8 mouse cellular contexts compared by ENCODE assay signal in the genomic region with DNA sequence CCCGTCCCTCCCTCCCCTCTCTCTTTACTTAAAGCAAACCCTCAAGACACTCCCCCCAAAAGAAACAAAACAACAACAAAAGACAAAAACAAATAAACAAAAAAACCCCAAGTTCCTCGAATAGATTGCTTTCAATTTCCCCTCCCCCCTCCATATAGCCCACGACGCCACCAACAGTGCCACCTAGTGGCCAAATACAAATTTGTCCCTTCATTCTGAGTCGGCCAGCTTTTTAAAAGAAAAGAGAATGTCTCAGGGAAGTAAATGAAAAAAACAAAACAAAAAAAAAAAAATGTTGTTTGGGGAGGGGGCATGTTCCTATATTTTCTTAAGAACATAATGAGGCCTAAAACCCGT.
A peak's percentile ranks its signal among the peaks of the same experiment; 100 is the strongest.
DNase-seq lines count a peak whose midpoint lies in the region; ATAC-seq lines count a peak whose summit lies in the region.

No protein-coding gene starts in this region.

- ATAC-seq in forebrain, embryonic 16.5 days: peak; percentile 69
- ATAC-seq in limb, embryonic 15.5 days (ENCODE audit: insufficient number of reproducible peaks, low FRiP score, low TSS enrichment, low read depth): no peak

- H3K27me3 ChIP-seq in forebrain, embryonic 16.5 days (replicated peaks; ENCODE audit: control insufficient read depth, insufficient read depth, low read length): no peaks in the 10 kb centered on the region
- peaks cover 62% of the 10 kb centered on the region for H3K27me3 ChIP-seq in limb, embryonic 15.5 days

- H3K4me1 ChIP-seq in forebrain, embryonic 16.5 days (replicated peaks; ENCODE audit: control insufficient read depth, insufficient read depth, low read length): peaks cover 3% of the 10 kb centered on the region; the same call in 1 of the 2 replicates
- H3K4me1 ChIP-seq in limb, embryonic 15.5 days: peaks cover 6% of the 10 kb centered on the region

- peak overlapping the region; percentile 57 for H3K4me2 ChIP-seq in forebrain, embryonic 16.5 days (ENCODE audit: low read length)
- peak overlapping the region; percentile 58 for H3K4me2 ChIP-seq in limb, embryonic 15.5 days

- H3K4me3 ChIP-seq in forebrain, embryonic 16.5 days (replicated peaks; ENCODE audit: low read length): peak overlapping the region; percentile 31
- H3K4me3 ChIP-seq in limb, embryonic 15.5 days: peak overlapping the region; percentile 31

- peak overlapping the region; percentile 33 for H3K9ac ChIP-seq in forebrain, embryonic 16.5 days (replicated peaks; ENCODE audit: low read depth, low read length)
- H3K9ac ChIP-seq in limb, embryonic 15.5 days: no peak overlapping the region

- DNase-seq in spleen, postnatal 4 days (ENCODE audit: low spot score in 2 of 2): peak; percentile 20 to 67
- DNase-seq in spleen, postnatal 36 days (ENCODE audit: low spot score in 2 of 2): no peak
- peak; percentile 43 for DNase-seq in c-Kit-positive CD71-negative TER-119-negative erythroid progenitor cells, embryonic 14.5 days (ENCODE audit: low read depth)
- peak; percentile 67 for DNase-seq in hindlimb bud, embryonic 11.5 days (ENCODE audit: extremely low spot score, low read depth, low spot score)
- DNase-seq in naive thymus-derived CD4-positive, alpha-beta T cell, adult 2 months (ENCODE audit: low read depth): peak; percentile 88
- DNase-seq in thymus, postnatal 4 days: peak; percentile 74

- H3K27ac ChIP-seq in forebrain, embryonic 16.5 days (ENCODE audit: low read length): no peak overlapping the region
- H3K27ac ChIP-seq in limb, embryonic 15.5 days: no peak overlapping the region

- H3K36me3 ChIP-seq in forebrain, embryonic 16.5 days (ENCODE audit: control insufficient read depth, insufficient read depth): no peaks in the 10 kb centered on the region
- no peaks in the 10 kb centered on the region for H3K36me3 ChIP-seq in limb, embryonic 15.5 days

- no peaks in the 10 kb centered on the region for H3K9me3 ChIP-seq in forebrain, embryonic 16.5 days (ENCODE audit: control insufficient read depth, low read length)
- H3K9me3 ChIP-seq in limb, embryonic 15.5 days: no peaks in the 10 kb centered on the region

- WGBS in forebrain, embryonic 16.5 days: 0% methylated on average over 6 of the region's 6 CpGs
- WGBS in limb, embryonic 15.5 days: 2% methylated on average over 6 of the region's 6 CpGs

Comparison
In these comparisons a context has a peak if more than half of its experiments do, and no peak if none do; other contexts are left out.
1. DNase-seq: peak in spleen, postnatal 4 days (2 of 2), c-Kit-positive CD71-negative TER-119-negative erythroid progenitor cells, embryonic 14.5 days (single experiment), hindlimb bud, embryonic 11.5 days (single experiment), naive thymus-derived CD4-positive, alpha-beta T cell, adult 2 months (single experiment) and thymus, postnatal 4 days (single experiment); none in spleen, postnatal 36 days (0 of 2).